Mouse (Mus musculus): ENCODE data around the gene Pik3ap1. TPM values are rescaled to one million over a fixed set of nuclear protein-coding genes. Genes with fewer than 3 reads are reported as not detected.

Pik3ap1 gene
- total and polyA plus RNA-seq, 3 experiments = 26.7 to 106 (median 37.4) TPM

GRCm38 (mm10) chr19:41279724-41280244 lies 105.1 kb downstream of the Pik3ap1 start:
- no peak overlapping the region for H3K4me3 ChIP-seq (replicated peaks in 1 of 3; ENCODE audit: low read depth in 2 of 3, low read length in 2 of 3, poor library complexity in 1 of 3)
- peaks cover 82 to 99% of the 10 kb centered on the region in 2 experiments for H3K36me3 ChIP-seq (replicated peaks in 1 of 2; ENCODE audit: control insufficient read depth in 1 of 2, insufficient read depth in 1 of 2, low read length in 1 of 2)
- in situ Hi-C loops (cut with MboI; ENCODE audit: low pct_ligation_motif_present, low pct_unique_long_range_greater_than_20kb, low sequenced_read_pairs) = no loop called here
- dilution Hi-C loops (cut with MboI; ENCODE audit: extremely low pct_ligation_motif_present, extremely low pct_unique_long_range_greater_than_20kb, low sequenced_read_pairs) = no loop called here
- H3K27me3 ChIP-seq (replicated peaks) = no peaks in the 10 kb centered on the region
- DNase-seq (ENCODE audit: extremely low read depth) = no peak
- no peaks in the 10 kb centered on the region for H3K9me3 ChIP-seq (replicated peaks; ENCODE audit: low read length)
- no peaks in the 10 kb centered on the region for H3K79me2 ChIP-seq (replicated peaks; ENCODE audit: control insufficient read depth, extremely low read depth, insufficient read depth, poor library complexity, severe bottlenecking)
- H3K4me1 ChIP-seq (ENCODE audit: control insufficient read depth in 1 of 2, insufficient read depth in 2 of 2) = no peaks in the 10 kb centered on the region
- TF ChIP-seq GABPA (IDR thresholded peaks at IDR 0.05; ENCODE audit: insufficient replicate concordance, low read depth, low read length) (no peak), TCF12 (IDR thresholded peaks at IDR 0.05; ENCODE audit: low read depth, low read length) (no peak), KAT2A (IDR thresholded peaks at IDR 0.05; ENCODE audit: insufficient replicate concordance, low read length) (no peak), RCOR1 (conservative IDR thresholded peaks at IDR 0.05; ENCODE audit: low read depth, low read length) (no peak), MAX (IDR thresholded peaks at IDR 0.05; ENCODE audit: low read length) (no peak), NELFE (IDR thresholded peaks at IDR 0.05; ENCODE audit: low read depth, low read length) (no peak), ZMIZ1 (IDR thresholded peaks at IDR 0.05; ENCODE audit: low read depth, low read length) (no peak), CHD2 (IDR thresholded peaks at IDR 0.05; ENCODE audit: low read length) (no peak), NRF1 (IDR thresholded peaks at IDR 0.05; ENCODE audit: low read depth, low read length) (no peak), TBP (conservative IDR thresholded peaks at IDR 0.05; ENCODE audit: low read depth, low read length) (no peak), RAD21 (IDR thresholded peaks at IDR 0.05; ENCODE audit: low read depth, low read length) (no peak), CHD1 (IDR thresholded peaks at IDR 0.05; ENCODE audit: low read depth, low read length) (no peak), USF1 (IDR thresholded peaks at IDR 0.05; ENCODE audit: low read depth, low read length) (no peak), JUN (IDR thresholded peaks at IDR 0.05; ENCODE audit: insufficient read depth, low read depth, low read length) (no peak), MXI1 (IDR thresholded peaks at IDR 0.05; ENCODE audit: low read depth, low read length) (no peak), E2F4 (IDR thresholded peaks at IDR 0.05; ENCODE audit: insufficient replicate concordance, low read depth, low read length) (no peak)
- no peak overlapping the region for H3K27ac ChIP-seq (ENCODE audit: insufficient read depth, low read depth)
- H3K9ac ChIP-seq (ENCODE audit: insufficient read depth, low read depth) = no peak overlapping the region
- no peak overlapping the region for H3K4me2 ChIP-seq (ENCODE audit: insufficient read depth, low read depth, poor library complexity, severe bottlenecking)

GRCm38 (mm10) chr19:41278606-41279005 lies 106.3 kb downstream of the Pik3ap1 start:
- Histone ChIP-seq H3K79me2 (replicated peaks; ENCODE audit: control insufficient read depth, extremely low read depth, insufficient read depth, poor library complexity, severe bottlenecking) (no peaks in the 10 kb centered on the region), H3K9me3 (replicated peaks; ENCODE audit: low read length) (no peaks in the 10 kb centered on the region), H3K4me1 (ENCODE audit: control insufficient read depth in 1 of 2, insufficient read depth in 2 of 2) (no peaks in the 10 kb centered on the region), H3K27ac (ENCODE audit: insufficient read depth, low read depth) (no peak overlapping the region), H3K9ac (ENCODE audit: insufficient read depth, low read depth) (no peak overlapping the region), H3K27me3 (replicated peaks) (no peaks in the 10 kb centered on the region), H3K4me2 (ENCODE audit: insufficient read depth, low read depth, poor library complexity, severe bottlenecking) (no peak overlapping the region), H3K4me3 (replicated peaks in 1 of 3; ENCODE audit: low read depth in 2 of 3, low read length in 2 of 3, poor library complexity in 1 of 3) (no peak overlapping the region), H3K36me3 (replicated peaks in 1 of 2; ENCODE audit: control insufficient read depth in 1 of 2, insufficient read depth in 1 of 2, low read length in 1 of 2) (peaks cover 87 to 99% of the 10 kb centered on the region in 2 experiments)
- dilution Hi-C loops (cut with MboI; ENCODE audit: extremely low pct_ligation_motif_present, extremely low pct_unique_long_range_greater_than_20kb, low sequenced_read_pairs) (no loop called here), in situ Hi-C loops (cut with MboI; ENCODE audit: low pct_ligation_motif_present, low pct_unique_long_range_greater_than_20kb, low sequenced_read_pairs) (no loop called here)
- no peak for TF ChIP-seq ZNF384 (IDR thresholded peaks at IDR 0.05; ENCODE audit: low read depth, low read length)
- TF ChIP-seq POLR2A (IDR thresholded peaks at IDR 0.05; ENCODE audit: low read depth, low read length) = no peak
- TF ChIP-seq BHLHE40 (IDR thresholded peaks at IDR 0.05; ENCODE audit: low read depth, low read length) = no peak
- no peak for TF ChIP-seq ZKSCAN1 (IDR thresholded peaks at IDR 0.05; ENCODE audit: borderline replicate concordance, low read depth, low read length)
- TF ChIP-seq MAZ (IDR thresholded peaks at IDR 0.05; ENCODE audit: low read depth, low read length) = no peak
- TF ChIP-seq EP300 (IDR thresholded peaks at IDR 0.05; ENCODE audit: low read length) = no peak
- TF ChIP-seq ZMIZ1 (IDR thresholded peaks at IDR 0.05; ENCODE audit: low read depth, low read length) = no peak
- no peak for TF ChIP-seq ZC3H11A (IDR thresholded peaks at IDR 0.05; ENCODE audit: low read depth, low read length)
- no peak for DNase-seq (ENCODE audit: extremely low read depth)

All from CH12.LX (cell line).